Mouse (Mus musculus) urinary bladder, postnatal 14 days (tissue): ENCODE results near the gene Gm20909.
"Not testable (repeated sequence)": the region's sequence is repeated elsewhere in the genome, so short reads cannot be mapped to it uniquely, and the experiment has no call there.

Source experiments
- DNase-seq: peaks from one replicate; pipeline ENCODE4 v3.0.0; 2021; ENCODE audit warnings: low spot score

Gene Gm20909

DNA sequence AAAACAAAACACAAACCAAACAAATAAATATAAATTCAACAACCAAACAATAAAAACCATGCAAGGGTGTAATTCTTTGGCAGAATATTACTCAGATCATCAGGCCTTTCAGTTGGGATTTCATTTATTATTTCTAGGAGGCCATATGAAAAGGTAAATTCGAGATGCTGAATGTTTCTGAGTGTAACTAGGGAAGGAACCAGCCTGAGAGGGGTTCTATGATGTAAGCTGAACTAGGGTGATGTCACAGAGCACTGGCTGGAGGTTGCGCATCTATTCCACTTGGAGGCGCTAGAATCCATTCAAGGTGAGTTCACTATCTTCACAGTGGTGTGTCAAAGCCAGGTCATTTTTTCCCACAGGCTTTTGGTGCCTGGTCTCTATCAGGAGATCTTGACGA lies at the start of gene Gm20909:
Gene Gm20909 (plus strand): TSS at position 301 of the 400 bp plus-strand sequence.
- DNase-seq: not testable (repeated sequence)
